Mouse (Mus musculus): ENCODE results near the gene Plk5. TPM values are rescaled to one million over a fixed set of nuclear protein-coding genes. Genes with fewer than 3 reads are reported as not detected.
A peak's percentile ranks its signal among the peaks of the same experiment; 100 is the strongest.

Gene Plk5
- polyA plus RNA-seq (2012; rRNA removed): 145 and 151 TPM in 2 replicates

- no peaks in the 10 kb centered on the region for H3K27me3 ChIP-seq (ENCODE audit: control insufficient read depth, insufficient read depth, low read length)
- WGBS: under 1% methylated on average over 52 of the region's 53 CpGs
- peak within 1 kb of the TSS; percentile 98 for H3K27ac ChIP-seq (ENCODE audit: insufficient read depth, low read length)
Observed at GRCm38 (mm10) chr10:80356001-80356682, at the start of gene Plk5. Gene Plk5 (plus strand): TSS chr10:80356459.

GRCm38 (mm10) chr10:80311560-80311959 lies 44.7 kb upstream of the Plk5 start:
- 24% methylated on average over 16 of the region's 16 CpGs for WGBS
- Histone ChIP-seq H3K27ac (ENCODE audit: insufficient read depth, low read length) (no peak overlapping the region; the same call in 1 of the 2 replicates), H3K27me3 (ENCODE audit: control insufficient read depth, insufficient read depth, low read length) (no peaks in the 10 kb centered on the region), H3K4me1 (ENCODE audit: control insufficient read depth, insufficient read depth, low read length) (peaks cover 43% of the 10 kb centered on the region), H3K4me3 (replicated peaks; ENCODE audit: insufficient read depth, low read depth, low read length) (no peak overlapping the region)
- DNase-seq: peak in 1 of 2 experiments; percentile 53
- TF ChIP-seq CTCF (IDR thresholded peaks at IDR 0.05; ENCODE audit: borderline replicate concordance, insufficient read depth, low read depth, low read length) (no peak), POLR2A (IDR thresholded peaks at IDR 0.05; ENCODE audit: borderline replicate concordance, insufficient read depth, low read length) (no peak)

More at GRCm38 (mm10) chr10:80356001-80356682, at the start of gene Plk5:
- peak; percentile 79 to 84 for DNase-seq
- H3K4me3 ChIP-seq (replicated peaks; ENCODE audit: insufficient read depth, low read depth, low read length): peak within 1 kb of the TSS; percentile 78
- peak; percentile 95 for TF ChIP-seq POLR2A (IDR thresholded peaks at IDR 0.05; ENCODE audit: borderline replicate concordance, insufficient read depth, low read length)
- no peak for TF ChIP-seq CTCF (IDR thresholded peaks at IDR 0.05; ENCODE audit: borderline replicate concordance, insufficient read depth, low read depth, low read length)
- H3K4me1 ChIP-seq (ENCODE audit: control insufficient read depth, insufficient read depth, low read length): peaks cover 12% of the 10 kb centered on the region; the same call in 1 of the 2 replicates

- peak overlapping the region; percentile 23; the same call in 1 of the 2 replicates for H3K27ac ChIP-seq (ENCODE audit: insufficient read depth, low read length)
- peak; percentile 65 to 70 for DNase-seq
- WGBS: 35% methylated on average over 54 of the region's 54 CpGs
Observed at GRCm38 (mm10) chr10:80312586-80313504, 43.4 kb upstream of the Plk5 start.

GRCm38 (mm10) chr10:80313627-80314201 lies 42.5 kb upstream of the Plk5 start:
- no peak for TF ChIP-seq POLR2A (IDR thresholded peaks at IDR 0.05; ENCODE audit: borderline replicate concordance, insufficient read depth, low read length)
- TF ChIP-seq CTCF (IDR thresholded peaks at IDR 0.05; ENCODE audit: borderline replicate concordance, insufficient read depth, low read depth, low read length): no peak
- H3K27me3 ChIP-seq (ENCODE audit: control insufficient read depth, insufficient read depth, low read length): no peaks in the 10 kb centered on the region
- 0 out of 2 replicates have a peak overlapping the region, but pooled peaks have one; percentile 7 for H3K27ac ChIP-seq (ENCODE audit: insufficient read depth, low read length)
- peak; percentile 74 to 76 for DNase-seq
- H3K4me3 ChIP-seq (replicated peaks; ENCODE audit: insufficient read depth, low read depth, low read length): no peak overlapping the region
- WGBS: 32% methylated on average over 20 of the region's 20 CpGs
- H3K4me1 ChIP-seq (ENCODE audit: control insufficient read depth, insufficient read depth, low read length): peaks cover 55% of the 10 kb centered on the region

More at GRCm38 (mm10) chr10:80312586-80313504, 43.4 kb upstream of the Plk5 start:
- no peak for TF ChIP-seq CTCF (IDR thresholded peaks at IDR 0.05; ENCODE audit: borderline replicate concordance, insufficient read depth, low read depth, low read length)
- TF ChIP-seq POLR2A (IDR thresholded peaks at IDR 0.05; ENCODE audit: borderline replicate concordance, insufficient read depth, low read length): no peak
- Histone ChIP-seq H3K27me3 (ENCODE audit: control insufficient read depth, insufficient read depth, low read length) (no peaks in the 10 kb centered on the region), H3K4me3 (replicated peaks; ENCODE audit: insufficient read depth, low read depth, low read length) (no peak overlapping the region), H3K4me1 (ENCODE audit: control insufficient read depth, insufficient read depth, low read length) (peaks cover 54% of the 10 kb centered on the region)

- TF ChIP-seq POLR2A (IDR thresholded peaks at IDR 0.05; ENCODE audit: borderline replicate concordance, insufficient read depth, low read length) (no peak), CTCF (IDR thresholded peaks at IDR 0.05; ENCODE audit: borderline replicate concordance, insufficient read depth, low read depth, low read length) (no peak)
- H3K4me1 ChIP-seq (ENCODE audit: control insufficient read depth, insufficient read depth, low read length): peaks cover 58% of the 10 kb centered on the region
Observed at GRCm38 (mm10) chr10:80314494-80315001, 41.7 kb upstream of the Plk5 start.

GRCm38 (mm10) chr10:80315315-80315714 lies 40.9 kb upstream of the Plk5 start:
- 62% methylated on average over 27 of the region's 27 CpGs for WGBS
- DNase-seq: peak in 1 of 2 experiments; percentile 33
- H3K27me3 ChIP-seq (ENCODE audit: control insufficient read depth, insufficient read depth, low read length): no peaks in the 10 kb centered on the region
- TF ChIP-seq CTCF (IDR thresholded peaks at IDR 0.05; ENCODE audit: borderline replicate concordance, insufficient read depth, low read depth, low read length) (no peak), POLR2A (IDR thresholded peaks at IDR 0.05; ENCODE audit: borderline replicate concordance, insufficient read depth, low read length) (no peak)
- H3K4me3 ChIP-seq (replicated peaks; ENCODE audit: insufficient read depth, low read depth, low read length): no peak overlapping the region
- no peak overlapping the region for H3K27ac ChIP-seq (ENCODE audit: insufficient read depth, low read length)
- peaks cover 59% of the 10 kb centered on the region for H3K4me1 ChIP-seq (ENCODE audit: control insufficient read depth, insufficient read depth, low read length)

More at GRCm38 (mm10) chr10:80314494-80315001, 41.7 kb upstream of the Plk5 start:
- Histone ChIP-seq H3K27ac (ENCODE audit: insufficient read depth, low read length) (0 out of 2 replicates have a peak overlapping the region, but pooled peaks have one; percentile 7), H3K4me3 (replicated peaks; ENCODE audit: insufficient read depth, low read depth, low read length) (no peak overlapping the region), H3K27me3 (ENCODE audit: control insufficient read depth, insufficient read depth, low read length) (no peaks in the 10 kb centered on the region)
- DNase-seq: peak in 1 of 2 experiments; percentile 41
- 51% methylated on average over 16 of the region's 16 CpGs for WGBS

- Histone ChIP-seq H3K4me1 (ENCODE audit: control insufficient read depth, insufficient read depth, low read length) (peaks cover 58% of the 10 kb centered on the region), H3K4me3 (replicated peaks; ENCODE audit: insufficient read depth, low read depth, low read length) (no peak overlapping the region), H3K27me3 (ENCODE audit: control insufficient read depth, insufficient read depth, low read length) (no peaks in the 10 kb centered on the region), H3K27ac (ENCODE audit: insufficient read depth, low read length) (no peak overlapping the region)
- 10% methylated on average over 11 of the region's 11 CpGs for WGBS
- no peak for TF ChIP-seq CTCF (IDR thresholded peaks at IDR 0.05; ENCODE audit: borderline replicate concordance, insufficient read depth, low read depth, low read length)
- no peak for TF ChIP-seq POLR2A (IDR thresholded peaks at IDR 0.05; ENCODE audit: borderline replicate concordance, insufficient read depth, low read length)
- no peak for DNase-seq
Observed at GRCm38 (mm10) chr10:80316359-80316781, 39.9 kb upstream of the Plk5 start.

Measured in cerebellum, adult 2 months (tissue).